Mouse (Mus musculus) CH12.LX (cell line): ENCODE data around the gene Tgfb2. TPM values are rescaled to one million over a fixed set of nuclear protein-coding genes. Genes with fewer than 3 reads are reported as not detected.

Source experiments
- DNase-seq: peaks from one replicate; pipeline ENCODE4 v3.0.0-alpha.2; 2013; ENCODE audit errors: extremely low read depth
- H3K27ac ChIP-seq: 2 replicates; pipeline ENCODE4 v1.5.1; 2012; ENCODE audit warnings: low read depth, mild to moderate bottlenecking, control low read depth, moderate library complexity; ENCODE audit not compliant: insufficient read depth
- H3K27me3 ChIP-seq: replicated peaks from 2 replicates; pipeline ENCODE3; 2012; ENCODE audit warnings: inconsistent platforms
- H3K36me3 ChIP-seq, 2 experiments: replicated peaks in 1 of 2; 2 replicates each; pipeline versions ENCODE3 to v1.6.1; 2012; ENCODE audit warnings: inconsistent platforms in 1 of 2, low read length in 1 of 2, mild to moderate bottlenecking in 1 of 2, mixed read lengths in 1 of 2, moderate library complexity in 1 of 2; ENCODE audit not compliant: control insufficient read depth in 1 of 2, insufficient read depth in 1 of 2
- H3K4me1 ChIP-seq, 2 experiments: 2 replicates each; pipeline ENCODE4 v1.6.1; 2012; ENCODE audit warnings: inconsistent platforms in 1 of 2, moderate library complexity in 1 of 2; ENCODE audit not compliant: insufficient read depth in 2 of 2, control insufficient read depth in 1 of 2
- H3K4me2 ChIP-seq: 2 replicates; pipeline ENCODE4 v1.6.1; 2012; ENCODE audit warnings: low read depth, mild to moderate bottlenecking, control low read depth; ENCODE audit not compliant: poor library complexity, insufficient read depth, severe bottlenecking
- H3K4me3 ChIP-seq, 3 experiments: fragments of 150-350 bp in 1 of 3; sonication (generic) in 1 of 3; replicated peaks in 1 of 3; 2 replicates each; pipeline versions ENCODE3 to v1.5.1; 2011 to 2012; ENCODE audit warnings: low read depth in 2 of 3, low read length in 2 of 3, mild to moderate bottlenecking in 2 of 3, moderate library complexity in 2 of 3, control low read depth in 1 of 3, improper control_type of control experiment in 1 of 3, inconsistent platforms in 1 of 3, mixed read lengths in 1 of 3; ENCODE audit not compliant: poor library complexity in 1 of 3
- H3K79me2 ChIP-seq: replicated peaks from 2 replicates; pipeline ENCODE4 v1.6.1; 2012; ENCODE audit warnings: mild to moderate bottlenecking, moderate library complexity; ENCODE audit not compliant: control insufficient read depth, poor library complexity, insufficient read depth, severe bottlenecking; ENCODE audit errors: extremely low read depth
- H3K9ac ChIP-seq: 2 replicates; pipeline ENCODE4 v1.6.1; 2012; ENCODE audit warnings: low read depth, mild to moderate bottlenecking, control low read depth, moderate library complexity; ENCODE audit not compliant: insufficient read depth
- H3K9me3 ChIP-seq: replicated peaks from 2 replicates; pipeline ENCODE3; 2012; ENCODE audit warnings: low read length, inconsistent platforms, mixed read lengths
- CHD1 ChIP-seq: IDR thresholded peaks from 2 replicates; pipeline ENCODE4 v1.6.1; 2012; ENCODE audit warnings: low read depth, low read length, improper control_type of control experiment, inconsistent platforms
- CHD2 ChIP-seq: IDR thresholded peaks from 2 replicates; pipeline ENCODE4 v1.6.1; 2011; ENCODE audit warnings: low read length, improper control_type of control experiment
- CTCF ChIP-seq, 2 experiments: IDR thresholded peaks in 1 of 2; conservative IDR thresholded peaks in 1 of 2; 2 replicates each; pipeline ENCODE4 v1.5.1; 2011 to 2012; ENCODE audit warnings: low read depth in 2 of 2, low read length in 2 of 2, improper control_type of control experiment in 1 of 2, inconsistent platforms in 1 of 2, mild to moderate bottlenecking in 1 of 2, moderate library complexity in 1 of 2
- EP300 ChIP-seq: IDR thresholded peaks from 2 replicates; pipeline ENCODE4 v1.6.1; 2011; ENCODE audit warnings: low read length, improper control_type of control experiment
- ETS1 ChIP-seq: conservative IDR thresholded peaks from 2 replicates; pipeline ENCODE4 v1.6.1; 2012; ENCODE audit warnings: low read depth, mild to moderate bottlenecking, inconsistent platforms, low read length, improper control_type of control experiment, moderate library complexity
- GABPA ChIP-seq: IDR thresholded peaks from 2 replicates; pipeline ENCODE4 v1.6.1; 2012; ENCODE audit warnings: low read depth, low read length, improper control_type of control experiment, inconsistent platforms; ENCODE audit not compliant: insufficient replicate concordance
- HCFC1 ChIP-seq: IDR thresholded peaks from 2 replicates; pipeline ENCODE4 v1.6.1; 2012; ENCODE audit warnings: low read depth, mild to moderate bottlenecking, inconsistent platforms, low read length, improper control_type of control experiment
- IRF4 ChIP-seq: IDR thresholded peaks from 2 replicates; pipeline ENCODE4 v1.6.1; 2014; ENCODE audit warnings: low read depth, mild to moderate bottlenecking, inconsistent platforms, low read length, improper control_type of control experiment
- MAX ChIP-seq: IDR thresholded peaks from 2 replicates; pipeline ENCODE4 v1.6.1; 2011; ENCODE audit warnings: low read length, improper control_type of control experiment
- MAZ ChIP-seq: IDR thresholded peaks from 2 replicates; pipeline ENCODE4 v1.6.1; 2012; ENCODE audit warnings: low read depth, mild to moderate bottlenecking, inconsistent platforms, low read length, improper control_type of control experiment, moderate library complexity
- MXI1 ChIP-seq: IDR thresholded peaks from 2 replicates; pipeline ENCODE4 v1.6.1; 2011; ENCODE audit warnings: mild to moderate bottlenecking, low read depth, low read length, improper control_type of control experiment
- MYC ChIP-seq: IDR thresholded peaks from 2 replicates; pipeline ENCODE4 v1.6.1; 2011; ENCODE audit warnings: low read depth, mild to moderate bottlenecking, improper control_type of control experiment, low read length
- NELFE ChIP-seq: IDR thresholded peaks from 2 replicates; pipeline ENCODE4 v1.6.1; 2011; ENCODE audit warnings: low read depth, low read length, improper control_type of control experiment
- POLR2A ChIP-seq: IDR thresholded peaks from 2 replicates; pipeline ENCODE4 v1.6.1; 2011; ENCODE audit warnings: low read depth, mild to moderate bottlenecking, improper control_type of control experiment, low read length
- RAD21 ChIP-seq: IDR thresholded peaks from 2 replicates; pipeline ENCODE4 v1.6.1; 2011; ENCODE audit warnings: low read depth, mild to moderate bottlenecking, low read length, improper control_type of control experiment, moderate library complexity
- RCOR1 ChIP-seq: conservative IDR thresholded peaks from 2 replicates; pipeline ENCODE4 v1.6.1; 2012; ENCODE audit warnings: low read depth, mild to moderate bottlenecking, inconsistent platforms, low read length, improper control_type of control experiment
- SIN3A ChIP-seq: IDR thresholded peaks from 2 replicates; pipeline ENCODE4 v1.6.1; 2012; ENCODE audit warnings: low read length, improper control_type of control experiment, inconsistent platforms
- SMC3 ChIP-seq: IDR thresholded peaks from 2 replicates; pipeline ENCODE4 v1.6.1; 2011; ENCODE audit warnings: low read depth, low read length, improper control_type of control experiment
- USF2 ChIP-seq: conservative IDR thresholded peaks from 2 replicates; pipeline ENCODE4 v1.6.1; 2011; ENCODE audit warnings: low read depth, low read length, improper control_type of control experiment
- ZC3H11A ChIP-seq: IDR thresholded peaks from 2 replicates; pipeline ENCODE4 v1.6.1; 2012; ENCODE audit warnings: low read depth, mild to moderate bottlenecking, inconsistent platforms, low read length, improper control_type of control experiment
- ZKSCAN1 ChIP-seq: IDR thresholded peaks from 2 replicates; pipeline ENCODE4 v1.6.1; 2012; ENCODE audit warnings: low read depth, inconsistent platforms, low read length, improper control_type of control experiment, borderline replicate concordance
- ZMIZ1 ChIP-seq: IDR thresholded peaks from 2 replicates; pipeline ENCODE4 v1.6.1; 2012; ENCODE audit warnings: low read depth, mild to moderate bottlenecking, inconsistent platforms, low read length, improper control_type of control experiment
- ZNF384 ChIP-seq: IDR thresholded peaks from 2 replicates; pipeline ENCODE4 v1.6.1; 2012; ENCODE audit warnings: low read depth, low read length, improper control_type of control experiment, inconsistent platforms
- dilution Hi-C: fragments of 300-500 bp; cut with MboI; formaldehyde crosslinking; loops from 2 replicates; pipeline ENCODE4 v1.14.3; 2020; ENCODE audit warnings: low sequenced_read_pairs; ENCODE audit not compliant: extremely low pct_unique_long_range_greater_than_20kb, extremely low pct_ligation_motif_present
- in situ Hi-C: fragments of 300-500 bp; cut with MboI; formaldehyde crosslinking; loops from 3 replicates; pipeline ENCODE4 v1.14.3; 2019; ENCODE audit warnings: low sequenced_read_pairs, low pct_ligation_motif_present, low pct_unique_long_range_greater_than_20kb, mixed read lengths
- polyA plus RNA-seq: library from polyadenylated mRNA; unstranded; fragments of >175 nt; gene quantifications from 2 replicates; pipeline ENCODE4 v1.2.1, GENCODE M21; 2012; ENCODE audit warnings: low read depth; ENCODE audit not compliant: insufficient read length
- total RNA-seq, 2 experiments: library from RNA; depleted of rRNA; stranded (reverse); fragments of 300-350 nt in 1 of 2; fragments of >200 nt in 1 of 2; gene quantifications; 2 replicates each; pipeline ENCODE4 v1.2.3; 2012 to 2014

Tgfb2 gene
- total and polyA plus RNA-seq, 3 experiments: 0.04 TPM; not detected in 2

DNA sequence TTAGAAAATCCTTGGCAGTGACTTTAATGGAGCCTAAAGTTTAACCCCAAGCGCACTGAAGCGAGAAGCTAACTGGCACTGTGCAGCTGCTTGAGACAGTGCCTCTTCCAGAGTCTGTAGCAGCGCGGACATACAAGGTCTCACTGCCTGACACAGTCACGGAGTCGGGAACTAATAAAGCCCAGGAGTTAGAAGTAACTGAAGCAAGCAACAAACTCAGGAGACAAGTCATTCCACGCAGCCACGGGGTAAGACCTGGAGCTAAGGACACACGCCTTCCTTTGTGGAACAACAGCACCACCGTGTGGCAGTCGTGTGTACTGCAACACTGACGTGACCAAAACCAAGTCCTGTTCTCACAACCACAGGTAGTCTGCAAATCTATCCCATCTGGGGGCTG is 16.1 kb upstream of the Tgfb2 start (continued):
- TF ChIP-seq MAX (peak; percentile 37; the same call in 1 of the 2 replicates), IRF4 (peak; percentile 24; the same call in 1 of the 2 replicates), MAZ (no peak), ZMIZ1 (no peak), SMC3 (peak; percentile 48), GABPA (no peak), CTCF (conservative IDR thresholded peaks at IDR 0.05 in 1 of 2, IDR thresholded peaks at IDR 0.05 in 1 of 2; ENCODE audit: low read depth in 2 of 2, low read length in 2 of 2) (peak; percentile 80 to 99), MYC (no peak), ZC3H11A (no peak), NELFE (0 out of 2 replicates have a peak, but pooled peaks have one; percentile 17), ETS1 (no peak)
- TF ChIP-seq, all 38 proteins: peak for 6

DNA sequence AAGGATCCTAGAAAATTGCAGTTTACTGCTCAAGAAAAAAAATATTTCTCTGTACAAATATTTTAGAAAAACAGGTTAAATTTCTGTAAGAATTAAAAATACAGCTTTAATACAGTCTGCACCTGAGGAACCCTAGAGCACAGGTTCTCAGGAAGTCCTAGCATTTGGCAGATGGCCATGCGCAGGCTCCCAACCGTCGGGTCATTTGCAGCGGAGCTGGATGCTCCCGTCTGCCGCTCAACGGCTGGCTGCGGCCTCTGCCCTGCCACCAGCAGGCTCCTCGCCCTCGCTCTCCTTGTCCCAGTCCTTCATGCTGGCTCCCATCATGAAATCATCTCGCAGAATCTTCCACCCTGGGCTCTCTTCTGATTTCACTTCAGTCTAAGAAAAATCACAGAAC is 15.4 kb upstream of the Tgfb2 start:
- no peaks in the 10 kb centered on the region for H3K9me3 ChIP-seq
- H3K27me3 ChIP-seq: no peaks in the 10 kb centered on the region
- H3K36me3 ChIP-seq: peaks cover 44 to 92% of the 10 kb centered on the region in 2 experiments
- dilution Hi-C loops: no loop called here
- H3K4me3 ChIP-seq: no peak overlapping the region
- no peak overlapping the region for H3K9ac ChIP-seq
- no peak overlapping the region for H3K4me2 ChIP-seq
- in situ Hi-C loops: loop anchor here (25.0 kb wide), 1 partner anchor 1034 kb away; no protein-coding TSS in a partner anchor
- peaks cover 0 to 2% of the 10 kb centered on the region in 2 experiments; a peak in 1 of 4 replicates for H3K4me1 ChIP-seq
- H3K27ac ChIP-seq: no peak overlapping the region
- no peak for DNase-seq
- no peak for TF ChIP-seq ZMIZ1
- TF ChIP-seq ZNF384: no peak
- no peak for TF ChIP-seq EP300
- no peak for TF ChIP-seq MAX
- TF ChIP-seq CHD2: no peak
- TF ChIP-seq USF2: no peak
- TF ChIP-seq ZC3H11A: no peak
- TF ChIP-seq SIN3A: no peak
- no peak for TF ChIP-seq HCFC1
- no peak for TF ChIP-seq RAD21
- no peak for TF ChIP-seq MXI1
- TF ChIP-seq POLR2A: no peak
- TF ChIP-seq NELFE: no peak
- TF ChIP-seq, all 38 proteins: peak for 0
- 0 out of 2 replicates have a peak, but pooled peaks cover 3% of the 10 kb centered on the region for H3K79me2 ChIP-seq

DNA sequence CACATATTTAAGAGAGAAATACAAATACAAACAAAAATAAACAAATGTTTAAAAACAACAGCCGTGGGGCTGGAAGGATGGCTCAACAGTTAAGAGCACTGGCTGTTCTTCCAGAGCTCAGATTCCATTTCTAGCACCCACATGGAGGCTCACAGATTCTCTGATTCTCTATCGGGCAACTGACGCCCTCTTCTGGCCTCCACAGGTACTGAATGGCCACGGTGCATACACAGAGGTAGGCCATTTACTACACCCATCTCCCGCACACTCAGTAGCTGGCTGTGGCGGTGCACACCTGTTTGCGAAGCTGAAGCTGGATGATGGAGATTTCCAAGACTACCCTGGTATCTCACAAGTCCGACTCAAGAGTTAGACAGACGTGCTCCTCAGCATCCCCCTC is 13.9 kb upstream of the Tgfb2 start:
- TF ChIP-seq CTCF (conservative IDR thresholded peaks at IDR 0.05 in 1 of 2, IDR thresholded peaks at IDR 0.05 in 1 of 2; ENCODE audit: low read depth in 2 of 2, low read length in 2 of 2) (peak in 1 of 2 experiments; percentile 25; a peak in 2 of 4 replicates), ZKSCAN1 (no peak), NELFE (no peak), SIN3A (no peak), CHD1 (no peak), HCFC1 (no peak), RCOR1 (no peak)
- Histone ChIP-seq H3K79me2 (no peaks in the 10 kb centered on the region), H3K9ac (no peak overlapping the region), H3K36me3 (peaks cover 44 to 92% of the 10 kb centered on the region in 2 experiments), H3K27ac (no peak overlapping the region), H3K4me3 (no peak overlapping the region), H3K4me1 (peaks cover 0 to 2% of the 10 kb centered on the region in 2 experiments; a peak in 1 of 4 replicates), H3K4me2 (no peak overlapping the region), H3K27me3 (no peaks in the 10 kb centered on the region), H3K9me3 (no peaks in the 10 kb centered on the region)
- DNase-seq: no peak
- dilution Hi-C loops (no loop called here), in situ Hi-C loops (loop anchor here (10.0 to 25.0 kb wide), 2 partner anchors 1032 to 1175 kb away; no protein-coding TSS in a partner anchor)
